Mouse (Mus musculus): ENCODE data around the gene Fndc7. TPM values are rescaled to one million over a fixed set of nuclear protein-coding genes. Genes with fewer than 3 reads are reported as not detected.
"Not testable (repeated sequence)": the region's sequence is repeated elsewhere in the genome, so short reads cannot be mapped to it uniquely, and the experiment has no call there.

Fndc7 gene
- polyA plus RNA-seq, 1 experiment from 2014 or later = 0.05 TPM

DNA sequence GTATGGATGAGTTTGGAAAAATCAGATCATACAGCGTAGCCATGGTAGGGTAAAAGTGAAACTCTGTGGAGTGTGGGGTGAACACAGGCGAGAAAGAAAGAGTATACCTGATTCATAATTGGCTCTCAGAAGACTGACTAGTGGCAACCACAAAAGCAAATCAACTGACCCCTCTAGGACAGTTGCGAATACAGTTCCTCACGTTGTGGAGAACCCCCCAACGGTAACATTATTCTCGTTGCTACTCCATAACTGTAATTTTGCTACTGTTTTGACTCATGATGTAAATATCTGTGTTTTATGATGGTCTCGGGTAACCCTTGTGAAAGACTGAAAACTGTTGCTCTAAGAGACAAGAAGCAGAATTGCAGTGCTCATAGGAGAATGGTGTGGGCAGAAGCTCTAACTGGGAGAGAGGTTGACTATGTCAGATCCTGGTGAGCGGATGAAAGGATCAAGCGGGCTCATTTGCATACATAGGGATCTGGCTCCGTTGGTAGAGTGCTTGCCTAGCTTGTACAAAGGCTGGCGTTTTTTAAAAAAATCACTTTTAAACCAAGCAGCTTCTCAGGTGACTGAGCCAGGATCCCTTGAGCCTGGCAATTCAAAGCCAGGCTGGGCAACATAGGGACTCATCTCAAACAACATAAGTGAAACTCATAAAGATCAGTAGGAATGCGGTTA is 2.7 kb downstream of the Fndc7 start:
- no peak overlapping the region for H3K4me3 ChIP-seq (replicated peaks)
- no peak overlapping the region for H3K9ac ChIP-seq
- H3K27me3 ChIP-seq (replicated peaks) = no peaks in the 10 kb centered on the region
- 55% methylated on average over 12 of the region's 12 CpGs for WGBS
- H3K4me1 ChIP-seq (replicated peaks) = peaks cover 11% of the 10 kb centered on the region
- no peaks in the 10 kb centered on the region for H3K36me3 ChIP-seq
- H3K4me2 ChIP-seq (replicated peaks) = no peak overlapping the region
- no peaks in the 10 kb centered on the region for H3K9me3 ChIP-seq
- H3K27ac ChIP-seq = peak overlapping the region; percentile 81
- ATAC-seq = no peak

- ATAC-seq = peak; percentile 85
- no peaks in the 10 kb centered on the region for H3K36me3 ChIP-seq
- H3K27ac ChIP-seq = peak overlapping the region; percentile 81
- H3K4me2 ChIP-seq (replicated peaks) = peak overlapping the region; percentile 22; the same call in 1 of the 2 replicates
- peaks cover 17% of the 10 kb centered on the region for H3K4me1 ChIP-seq (replicated peaks)
- no peak overlapping the region for H3K9ac ChIP-seq
- H3K9me3 ChIP-seq = no peaks in the 10 kb centered on the region
- 35% methylated on average over 9 of the region's 9 CpGs for WGBS
- no peaks in the 10 kb centered on the region for H3K27me3 ChIP-seq (replicated peaks)
- H3K4me3 ChIP-seq (replicated peaks) = no peak overlapping the region
Observed at GRCm38 (mm10) chr3:108885686-108886530, 3.9 kb downstream of the Fndc7 start.

DNA sequence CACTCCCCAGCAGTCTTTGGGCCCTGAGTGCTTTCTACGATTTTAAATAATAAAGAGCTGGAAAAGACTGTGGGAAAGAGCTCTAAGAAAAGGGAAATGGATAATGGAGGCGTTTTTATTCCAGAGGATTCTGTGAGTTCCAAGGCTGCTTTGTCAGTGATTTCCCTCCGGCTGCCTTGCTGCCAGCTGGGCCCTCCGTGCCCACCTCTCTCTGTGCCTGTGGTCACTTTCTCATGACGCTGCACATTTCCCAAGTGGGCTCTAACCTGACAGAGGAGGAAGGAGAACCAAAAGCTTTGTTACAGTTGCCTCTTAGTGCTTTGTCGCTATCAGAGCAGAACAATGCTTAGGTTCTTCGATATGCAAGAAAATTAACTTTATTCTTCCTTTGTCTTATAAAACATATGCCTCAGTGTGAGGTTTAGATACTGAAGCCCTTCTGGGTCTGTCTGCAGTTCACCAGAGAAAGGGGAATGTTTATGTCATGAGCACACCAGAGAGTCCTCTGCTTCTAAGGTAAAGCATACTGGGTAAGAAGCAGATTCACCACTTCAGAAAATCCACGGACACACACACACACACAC is 5.0 kb downstream of the Fndc7 start:
- Histone ChIP-seq H3K4me2 (replicated peaks) (no peak overlapping the region), H3K9me3 (no peaks in the 10 kb centered on the region), H3K27me3 (replicated peaks) (no peaks in the 10 kb centered on the region), H3K9ac (no peak overlapping the region), H3K27ac (0 out of 2 replicates have a peak overlapping the region, but pooled peaks have one; percentile 15), H3K4me3 (replicated peaks) (no peak overlapping the region), H3K4me1 (replicated peaks) (peaks cover 19% of the 10 kb centered on the region), H3K36me3 (no peaks in the 10 kb centered on the region)
- WGBS = 58% methylated on average over 8 of the region's 8 CpGs
- ATAC-seq = no peak

DNA sequence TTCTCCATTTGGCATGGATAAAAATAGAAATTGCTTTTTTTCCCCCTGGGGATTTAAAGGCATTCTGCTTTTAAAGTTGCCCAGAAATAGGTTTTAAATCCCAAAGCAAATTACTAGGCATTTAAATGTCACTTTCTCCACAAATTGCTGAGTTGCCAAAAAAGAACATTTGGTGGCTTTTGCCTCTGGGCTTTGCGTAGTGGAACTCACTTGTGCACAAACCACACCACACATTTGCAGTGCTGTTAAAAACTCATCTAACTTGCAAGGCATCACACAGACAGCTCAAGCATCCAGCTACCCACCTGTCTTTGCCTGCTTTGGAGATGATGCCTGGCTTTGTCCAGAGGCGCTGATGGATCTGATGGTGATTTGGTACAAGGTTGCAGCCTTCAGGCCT is 6.7 kb downstream of the Fndc7 start:
- ATAC-seq = no peak
- no peak overlapping the region for H3K4me2 ChIP-seq (replicated peaks)
- peaks cover 22% of the 10 kb centered on the region for H3K4me1 ChIP-seq (replicated peaks)
- H3K9ac ChIP-seq = no peak overlapping the region
- no peak overlapping the region for H3K27ac ChIP-seq
- 91% methylated on average over 2 of the region's 2 CpGs for WGBS
- no peaks in the 10 kb centered on the region for H3K9me3 ChIP-seq
- no peaks in the 10 kb centered on the region for H3K36me3 ChIP-seq
- no peak overlapping the region for H3K4me3 ChIP-seq (replicated peaks)
- no peaks in the 10 kb centered on the region for H3K27me3 ChIP-seq (replicated peaks)

DNA sequence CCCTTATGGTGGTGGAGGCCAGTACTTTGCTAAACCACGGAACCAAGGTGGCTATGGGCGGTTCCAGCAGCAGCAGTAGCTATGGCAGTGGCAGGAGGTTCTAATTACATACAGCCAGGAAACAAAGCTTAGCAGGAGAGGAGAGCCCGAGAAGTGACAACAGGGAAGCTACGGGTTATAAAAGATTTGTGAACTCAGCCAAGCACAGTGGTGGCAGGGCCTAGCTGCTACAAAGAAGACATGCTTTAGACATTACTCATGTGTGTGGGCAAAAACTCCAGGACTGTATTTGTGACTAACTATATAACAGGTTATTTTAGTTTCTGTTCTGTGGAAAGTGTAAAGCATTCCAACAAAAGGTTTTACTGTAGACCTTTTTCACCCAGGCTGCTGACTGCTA is 7.9 kb downstream of the Fndc7 start:
- not testable (repeated sequence) for H3K9ac ChIP-seq; H3K27ac ChIP-seq; H3K9me3 ChIP-seq; H3K27me3 ChIP-seq (replicated peaks); ATAC-seq; H3K36me3 ChIP-seq; H3K4me2 ChIP-seq (replicated peaks); H3K4me3 ChIP-seq (replicated peaks)
- peaks cover 22% of the 10 kb centered on the region for H3K4me1 ChIP-seq (replicated peaks)
- WGBS = 32% methylated on average over 4 of the region's 4 CpGs

DNA sequence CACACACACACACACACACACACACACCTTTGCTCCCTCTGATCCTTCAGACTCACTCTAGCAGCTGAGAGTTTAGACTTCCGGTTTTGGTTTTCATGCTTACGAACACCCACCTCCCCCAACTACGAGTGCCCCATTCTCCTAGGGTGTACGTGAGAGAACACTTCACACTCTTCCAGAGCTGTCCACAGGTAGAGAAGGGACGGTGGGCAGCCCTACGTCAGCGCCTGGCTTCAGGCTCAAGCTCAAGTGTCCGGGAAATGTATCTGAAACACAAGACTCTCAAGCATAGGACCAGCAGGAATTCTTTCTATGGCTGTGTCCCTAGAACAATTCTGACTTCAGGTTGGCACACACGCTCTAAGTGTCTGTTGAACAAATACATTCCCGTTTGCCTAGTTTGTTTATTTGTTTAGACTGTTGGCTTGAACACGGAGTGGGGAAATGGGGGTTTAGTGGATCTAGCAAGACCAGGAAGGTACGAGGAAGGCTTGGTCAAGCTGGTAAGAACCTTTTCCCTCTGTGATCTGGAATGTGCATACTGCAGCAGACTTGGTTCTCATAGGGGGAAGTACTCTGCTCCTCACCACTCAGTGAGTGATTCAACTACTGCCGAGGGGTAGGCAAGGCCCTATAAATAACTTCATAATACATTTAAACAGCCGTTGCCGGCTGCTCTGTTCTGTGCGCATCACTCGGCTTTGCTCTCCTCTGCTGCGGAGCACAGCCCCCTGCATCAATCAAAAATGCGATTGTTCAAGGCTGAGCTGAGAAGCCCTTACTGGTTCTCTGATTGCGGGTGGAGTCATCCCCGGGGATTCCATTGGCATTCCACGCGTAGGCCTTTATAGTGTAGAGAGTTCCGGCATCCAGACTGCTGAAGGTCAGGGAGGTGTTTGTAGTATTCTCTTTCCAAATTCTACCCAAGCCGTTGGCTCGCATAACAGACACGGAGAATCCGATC is 9.0 kb downstream of the Fndc7 start:
- ATAC-seq = peak; percentile 89
- no peaks in the 10 kb centered on the region for H3K9me3 ChIP-seq
- peaks cover 16% of the 10 kb centered on the region; the same call in 1 of the 2 replicates for H3K4me1 ChIP-seq (replicated peaks)
- 36% methylated on average over 28 of the region's 28 CpGs for WGBS
- no peak overlapping the region for H3K9ac ChIP-seq
- H3K27ac ChIP-seq = peak overlapping the region; percentile 74
- peak overlapping the region; percentile 31; the same call in 1 of the 2 replicates for H3K4me2 ChIP-seq (replicated peaks)
- no peaks in the 10 kb centered on the region for H3K36me3 ChIP-seq
- no peaks in the 10 kb centered on the region for H3K27me3 ChIP-seq (replicated peaks)
- H3K4me3 ChIP-seq (replicated peaks) = no peak overlapping the region

DNA sequence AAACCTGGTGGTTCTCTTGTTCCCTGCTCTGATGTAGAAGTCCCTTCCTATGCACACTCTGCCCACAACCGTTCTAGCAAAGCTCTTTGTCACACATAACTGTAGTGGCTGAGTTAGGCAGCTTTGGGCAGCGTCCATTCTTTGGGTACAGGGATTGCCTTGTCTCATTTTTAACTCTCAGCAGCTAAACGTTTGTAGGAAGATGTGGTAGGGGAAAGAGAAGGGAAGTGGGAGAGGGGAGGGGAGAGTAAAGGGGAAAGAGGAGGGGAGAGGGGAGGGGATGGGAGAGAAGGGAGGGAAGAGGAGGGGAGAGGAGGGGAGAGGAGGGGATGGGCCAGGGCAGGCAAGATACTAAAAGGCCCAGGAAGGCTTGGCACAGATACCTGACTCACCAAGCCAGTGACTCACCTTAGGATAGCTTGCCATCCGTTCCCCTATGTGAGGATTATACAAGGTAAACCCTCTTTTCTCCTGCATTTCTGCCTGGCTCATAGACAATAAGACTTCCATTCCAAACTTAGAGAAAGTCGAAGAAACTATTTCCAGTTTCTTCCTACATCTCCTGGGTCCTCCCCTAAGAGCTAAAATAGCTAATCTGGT is 9.9 kb downstream of the Fndc7 start:
- Histone ChIP-seq H3K36me3 (no peaks in the 10 kb centered on the region), H3K9me3 (no peaks in the 10 kb centered on the region), H3K4me3 (replicated peaks) (no peak overlapping the region), H3K27ac (no peak overlapping the region), H3K27me3 (replicated peaks) (no peaks in the 10 kb centered on the region), H3K4me1 (replicated peaks) (peaks cover 15% of the 10 kb centered on the region; the same call in 1 of the 2 replicates), H3K9ac (no peak overlapping the region), H3K4me2 (replicated peaks) (no peak overlapping the region)
- ATAC-seq = no peak
- 55% methylated on average over 5 of the region's 5 CpGs for WGBS

DNA sequence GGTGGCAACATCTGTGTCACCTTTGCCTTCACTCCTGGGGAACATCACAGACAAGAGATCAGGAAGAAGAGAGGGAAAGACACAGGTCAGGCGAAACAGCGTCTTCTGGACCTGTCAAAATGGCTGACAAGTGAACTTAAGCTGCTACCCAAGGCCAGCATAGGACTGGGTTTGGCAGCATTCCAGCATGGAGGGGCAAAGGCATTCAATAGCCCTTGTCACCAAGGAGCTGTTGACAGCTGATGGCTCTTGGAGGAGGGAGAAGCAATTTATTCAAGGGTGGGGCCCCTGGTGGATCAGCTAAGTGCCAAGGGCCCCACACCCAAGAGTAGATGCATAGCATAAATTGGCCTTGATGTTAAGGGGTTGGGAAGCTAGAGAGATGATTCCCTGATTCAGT is 10.7 kb downstream of the Fndc7 start:
- no peaks in the 10 kb centered on the region for H3K36me3 ChIP-seq
- 61% methylated on average over 2 of the region's 2 CpGs for WGBS
- H3K4me2 ChIP-seq (replicated peaks) = no peak overlapping the region
- H3K9ac ChIP-seq = no peak overlapping the region
- ATAC-seq = peak; percentile 44; the same call in 1 of the 2 replicates
- H3K4me1 ChIP-seq (replicated peaks) = peaks cover 12% of the 10 kb centered on the region; the same call in 1 of the 2 replicates
- H3K4me3 ChIP-seq (replicated peaks) = no peak overlapping the region
- no peaks in the 10 kb centered on the region for H3K27me3 ChIP-seq (replicated peaks)
- H3K9me3 ChIP-seq = no peaks in the 10 kb centered on the region
- no peak overlapping the region for H3K27ac ChIP-seq

DNA sequence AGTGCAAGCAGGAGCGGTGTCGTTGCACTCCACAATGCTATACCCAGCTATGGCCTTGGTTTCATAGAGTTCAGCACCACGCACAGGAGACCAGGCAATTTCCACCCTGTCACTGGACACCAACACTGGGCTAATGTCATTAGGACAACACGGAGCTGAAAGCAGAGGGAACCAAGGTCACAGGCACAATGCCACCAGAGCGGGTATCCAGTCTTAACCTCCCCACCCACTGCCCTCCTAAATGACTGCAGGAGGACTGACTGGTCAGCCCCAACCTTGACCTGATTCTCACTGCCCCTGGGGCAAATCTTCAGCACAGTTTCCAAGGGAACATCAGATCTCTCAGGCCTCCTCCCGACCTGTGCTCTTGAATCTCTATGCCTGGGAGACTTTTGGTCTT is 19.2 kb downstream of the Fndc7 start:
- Histone ChIP-seq H3K36me3 (no peaks in the 10 kb centered on the region), H3K4me3 (replicated peaks) (no peak overlapping the region), H3K4me1 (replicated peaks) (no peaks in the 10 kb centered on the region), H3K27me3 (replicated peaks) (no peaks in the 10 kb centered on the region), H3K27ac (no peak overlapping the region), H3K9me3 (no peaks in the 10 kb centered on the region), H3K9ac (no peak overlapping the region), H3K4me2 (replicated peaks) (no peak overlapping the region)
- 83% methylated on average over 6 of the region's 6 CpGs for WGBS
- ATAC-seq = no peak

GRCm38 (mm10) chr3:108867449-108867848 is 22.4 kb downstream of the Fndc7 start:
- no peak overlapping the region for H3K4me2 ChIP-seq (replicated peaks)
- no peaks in the 10 kb centered on the region for H3K27me3 ChIP-seq (replicated peaks)
- H3K4me3 ChIP-seq (replicated peaks) = no peak overlapping the region
- no peak overlapping the region for H3K9ac ChIP-seq
- H3K36me3 ChIP-seq = no peaks in the 10 kb centered on the region
- H3K4me1 ChIP-seq (replicated peaks) = no peaks in the 10 kb centered on the region
- H3K9me3 ChIP-seq = no peaks in the 10 kb centered on the region
- H3K27ac ChIP-seq = no peak overlapping the region
- 95% methylated on average over 3 of the region's 3 CpGs for WGBS
- no peak for ATAC-seq

- no peaks in the 10 kb centered on the region for H3K4me1 ChIP-seq (replicated peaks)
- WGBS = 88% methylated on average over 3 of the region's 3 CpGs
- no peak for ATAC-seq
Observed at GRCm38 (mm10) chr3:108865676-108866075, 24.1 kb downstream of the Fndc7 start.

More at GRCm38 (mm10) chr3:108865676-108866075, 24.1 kb downstream of the Fndc7 start:
- Histone ChIP-seq H3K27me3 (replicated peaks) (no peaks in the 10 kb centered on the region), H3K4me2 (replicated peaks) (no peak overlapping the region), H3K36me3 (no peaks in the 10 kb centered on the region), H3K4me3 (replicated peaks) (no peak overlapping the region), H3K27ac (no peak overlapping the region), H3K9ac (no peak overlapping the region), H3K9me3 (no peaks in the 10 kb centered on the region)

Data from intestine, embryonic 15.5 days (tissue).